Mouse (Mus musculus) cortical plate, adult 2 months (tissue): Measurements from ENCODE around the gene Diras2.

Source experiments
- CTCF ChIP-seq: fragments of 200-500 bp; IDR thresholded peaks from 2 replicates; pipeline ENCODE4 v1.5.1; 2011; ENCODE audit warnings: mild to moderate bottlenecking, control low read depth, low read length; ENCODE audit not compliant: insufficient read depth; ENCODE audit errors: extremely low read depth
- POLR2A ChIP-seq: fragments of 200-500 bp; IDR thresholded peaks from 2 replicates; pipeline ENCODE4 v1.6.1; 2011; ENCODE audit warnings: mild to moderate bottlenecking, low read length, control low read depth; ENCODE audit not compliant: insufficient read depth; ENCODE audit errors: extremely low read depth

DNA sequence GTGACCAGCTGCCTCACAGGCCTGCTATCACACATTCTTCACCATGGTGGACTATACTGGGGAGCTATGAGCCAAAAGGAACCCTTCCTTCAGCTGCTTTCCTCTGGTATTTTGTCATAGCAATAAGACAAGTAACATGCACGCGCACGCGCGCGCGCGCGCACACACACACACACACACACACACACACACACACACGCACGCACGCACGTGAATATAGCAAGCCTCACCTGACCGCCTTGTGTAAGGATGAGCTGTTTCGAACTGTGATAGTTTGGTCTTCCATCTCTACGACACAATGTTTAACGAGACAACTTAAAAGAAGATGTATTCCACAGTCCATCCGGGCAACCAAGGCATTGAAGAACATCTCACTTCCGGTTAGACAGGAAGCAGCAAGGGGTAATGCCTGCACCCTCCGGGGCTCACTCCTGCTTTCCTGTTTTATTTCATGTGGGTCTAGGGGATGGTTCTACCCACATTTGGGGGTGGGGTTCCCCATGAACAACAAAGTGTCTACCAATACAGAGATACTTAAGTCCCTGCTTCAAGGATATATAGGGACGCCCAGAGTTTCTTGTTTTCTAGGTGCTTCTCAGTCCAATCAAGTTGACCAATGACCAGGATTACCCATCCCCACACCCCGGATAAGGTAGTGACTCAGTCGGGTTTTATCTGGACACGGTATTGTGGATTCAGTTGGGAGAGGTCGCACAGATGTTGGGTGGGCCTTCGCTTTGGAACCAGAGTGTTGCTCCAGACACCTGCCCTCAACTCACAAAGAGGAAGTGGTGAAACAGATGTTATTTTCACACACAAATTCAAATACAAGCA, 6.9 kb upstream of the Diras2 start:
- TF ChIP-seq CTCF (no peak), POLR2A (no peak)
